Mouse (Mus musculus) megakaryocyte, embryonic 14.5 days (primary cell): Measurements from ENCODE around the gene Rnpep.

Experiments used
- FLI1 ChIP-seq: IDR thresholded peaks from 2 replicates; pipeline ENCODE4 v1.6.1; 2012; ENCODE audit warnings: low read length, inconsistent platforms, mixed read lengths
- GATA1 ChIP-seq: IDR thresholded peaks from 3 replicates; pipeline ENCODE4 v1.6.1; 2012; ENCODE audit warnings: mixed read lengths, low read length, inconsistent platforms, borderline replicate concordance

GRCm38 (mm10) chr1:135311356-135311755 lies 27.5 kb upstream of the Rnpep start:
- no peak for TF ChIP-seq FLI1
- no peak for TF ChIP-seq GATA1
